Mouse (Mus musculus): ENCODE measurements around the gene BC003965.

Gene BC003965

DNA sequence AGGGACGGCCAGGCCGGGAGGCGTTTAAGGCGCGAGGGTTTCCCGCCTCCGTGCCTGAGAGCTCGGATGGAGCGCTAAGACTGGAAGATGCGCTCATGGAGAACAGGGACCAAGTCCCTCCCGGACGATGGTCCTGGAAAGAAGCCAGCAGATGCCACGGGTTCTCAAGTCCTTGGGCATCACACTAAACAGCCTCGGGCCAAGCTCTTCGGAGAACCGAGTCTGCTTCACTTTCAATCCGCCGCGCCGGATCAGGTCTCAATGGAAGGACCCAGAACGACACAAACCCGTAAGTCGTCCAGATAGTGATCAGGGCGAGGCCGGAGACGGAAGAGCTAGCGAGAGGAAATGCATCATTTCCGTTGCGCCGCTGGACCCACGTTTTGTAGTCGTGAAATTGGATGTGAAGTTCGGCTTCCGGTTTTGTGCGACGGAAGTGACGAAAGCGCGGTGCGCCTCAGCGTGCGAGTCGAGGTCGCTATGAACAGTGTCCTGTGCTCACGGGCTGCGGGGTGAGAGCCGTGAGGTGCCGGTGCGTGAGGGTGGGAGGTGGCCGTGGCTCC, at the start of gene BC003965:
Gene BC003965 (plus strand): TSS at position 426 of the 563 bp plus-strand sequence.
- peak; percentile 92 for ATAC-seq (ENCODE audit: low TSS enrichment)

DNA sequence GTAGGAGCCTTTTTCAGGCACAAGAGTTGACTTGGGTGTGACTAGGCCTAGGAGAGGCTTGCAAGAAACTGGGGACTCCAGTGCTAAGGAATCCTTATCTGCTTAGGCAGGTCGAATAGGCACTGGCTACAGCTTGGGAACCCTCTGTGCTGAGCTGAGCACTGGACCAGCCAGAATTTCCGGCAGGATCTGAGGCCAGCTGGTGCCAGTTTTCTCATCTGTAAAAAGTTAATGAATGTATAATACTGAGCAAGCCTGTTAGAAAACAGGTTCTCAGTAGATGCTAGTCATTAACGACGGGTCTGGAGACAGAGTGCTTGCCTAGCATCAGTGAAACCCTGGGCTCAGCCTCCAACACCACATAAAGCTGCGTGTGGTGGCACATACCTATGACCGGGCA, 48.7 kb upstream of the BC003965 start:
- ATAC-seq (ENCODE audit: low TSS enrichment), result no peak

DNA sequence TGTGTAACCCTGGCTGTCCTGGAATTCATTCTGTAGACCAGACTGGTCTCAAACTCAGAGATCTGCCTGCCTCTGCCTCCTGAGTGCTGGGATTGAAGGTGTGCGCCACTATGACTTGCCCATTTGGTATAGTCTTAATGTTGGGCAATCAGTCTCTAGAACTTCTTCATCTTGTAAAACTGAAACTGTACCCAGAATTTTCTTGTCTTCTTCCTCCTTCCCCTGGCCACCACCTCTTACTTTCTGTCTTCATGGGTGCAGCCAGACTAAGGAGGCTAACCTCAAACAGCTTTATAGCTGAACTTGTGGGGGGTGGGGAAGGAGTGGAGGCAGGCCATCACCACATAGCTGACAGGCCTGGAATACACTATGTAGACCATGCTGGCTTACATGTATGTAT, 45.6 kb upstream of the BC003965 start:
- no peak for ATAC-seq (ENCODE audit: low TSS enrichment)

DNA sequence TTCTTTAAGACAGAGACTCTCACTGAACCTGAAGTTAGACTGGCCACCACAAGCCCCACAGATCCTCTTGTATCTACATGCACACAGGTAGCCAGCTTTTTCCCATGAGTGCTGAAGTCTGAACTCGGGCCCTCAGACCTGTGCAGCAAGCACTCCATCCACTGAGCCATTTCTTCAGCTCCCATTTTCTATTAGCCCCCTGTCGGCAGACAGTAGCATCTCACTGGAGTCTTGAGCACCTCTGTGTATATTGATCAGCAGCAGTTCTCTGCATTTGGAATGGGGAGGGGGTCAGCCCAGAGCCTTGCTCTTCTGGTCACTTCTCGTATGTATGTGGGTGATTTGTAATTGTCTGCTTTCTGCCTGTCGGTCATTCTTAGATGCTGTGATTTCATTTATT, 44.4 kb upstream of the BC003965 start:
- no peak for ATAC-seq (ENCODE audit: low TSS enrichment)

DNA sequence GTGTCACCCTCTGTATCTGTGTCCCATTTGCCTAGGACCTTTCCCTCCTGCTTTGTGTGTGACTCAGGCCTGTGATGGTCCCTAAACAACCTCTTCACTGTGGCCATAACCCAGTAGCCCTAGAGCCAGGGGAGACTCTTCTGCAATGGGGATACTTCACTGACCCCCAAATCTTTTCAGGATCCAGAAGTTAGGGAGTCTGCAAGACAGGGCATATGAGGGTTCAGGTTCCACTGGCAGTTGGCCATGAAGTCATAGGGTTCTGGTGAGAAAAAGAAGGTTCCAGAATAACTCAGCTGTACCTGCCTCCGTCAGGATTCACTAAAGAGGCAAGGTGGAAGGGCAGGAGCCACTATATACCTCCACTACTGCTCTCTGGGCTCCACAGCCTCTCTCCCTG, 22.2 kb upstream of the BC003965 start, which contains the start of gene Ccdc154:
Gene Ccdc154 (plus strand): TSS at position 301 of the 400 bp plus-strand sequence.
- no peak for ATAC-seq (ENCODE audit: low TSS enrichment)

DNA sequence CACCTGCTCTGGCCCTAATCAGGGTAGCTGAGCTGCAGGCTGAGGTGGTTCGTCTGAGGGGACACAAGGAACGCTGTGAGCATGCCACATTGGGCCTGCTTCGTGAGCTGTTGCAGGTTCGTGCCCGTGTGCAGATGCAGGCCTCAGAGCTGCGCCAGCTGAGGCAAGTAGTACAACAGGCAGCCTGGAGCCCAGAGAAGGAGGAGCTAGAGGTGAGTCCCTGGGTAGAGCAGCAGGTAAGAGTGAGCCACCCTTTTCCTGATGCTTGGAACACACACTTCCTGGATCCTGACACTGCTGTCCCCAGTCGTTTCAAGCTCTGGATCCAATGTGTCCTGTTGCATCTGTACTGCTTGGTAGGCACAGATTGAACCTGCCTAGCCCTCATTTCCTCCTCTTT, 21.0 kb upstream of the BC003965 start:
- no peak for ATAC-seq (ENCODE audit: low TSS enrichment)

DNA sequence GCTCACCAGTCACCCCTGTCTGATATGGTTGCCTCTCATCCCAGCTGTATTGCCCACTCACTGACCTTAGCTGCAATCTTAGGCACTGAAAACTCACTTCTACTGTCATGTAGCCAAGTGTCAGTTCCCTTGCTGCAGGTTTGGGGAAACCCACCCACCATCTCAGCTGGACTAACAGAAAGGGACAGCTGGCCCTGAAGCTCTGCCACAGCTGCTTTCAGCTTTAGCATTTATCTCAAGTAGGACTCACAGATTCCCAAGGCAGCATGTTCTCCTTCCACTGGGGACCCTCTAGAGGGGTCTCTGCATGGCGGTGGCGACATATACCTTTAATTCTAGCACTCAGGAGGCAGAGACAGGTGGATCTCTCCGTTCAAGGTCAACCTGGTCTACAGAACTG, 19.6 kb upstream of the BC003965 start:
- ATAC-seq (ENCODE audit: low TSS enrichment), result no peak

DNA sequence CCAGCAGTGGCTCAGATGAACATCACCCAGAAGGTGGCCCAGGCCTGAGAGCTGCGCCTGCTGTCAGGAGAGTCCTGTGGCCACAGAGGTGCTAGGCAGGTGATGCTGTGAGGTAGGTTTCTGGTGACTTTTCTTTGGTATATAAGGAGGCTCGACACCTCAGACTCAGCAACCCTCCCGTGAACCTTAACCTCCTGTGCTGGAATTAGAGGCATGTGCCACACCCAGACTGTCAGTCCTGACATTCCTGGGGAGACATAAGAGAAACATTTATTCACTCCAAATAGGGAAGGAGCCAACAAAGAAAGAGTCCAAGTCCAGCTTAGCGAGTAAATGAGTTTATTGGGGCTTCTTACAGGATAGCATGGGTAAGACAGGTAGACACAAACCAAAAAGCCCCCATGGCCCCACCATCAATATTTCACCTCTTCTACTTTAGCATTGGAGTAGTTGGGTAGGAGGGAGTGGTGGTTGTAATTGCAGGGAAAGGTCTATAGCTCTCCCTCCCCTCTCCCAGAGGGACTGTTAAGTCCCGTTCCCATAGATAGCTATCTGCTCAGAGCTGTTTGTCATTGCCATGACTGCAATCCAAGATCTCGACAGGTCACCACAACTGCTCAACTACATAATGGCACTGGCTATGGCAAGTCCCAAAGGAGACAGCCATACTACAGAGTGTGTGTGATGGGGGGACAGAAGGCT, 18.2 kb upstream of the BC003965 start:
- ATAC-seq (ENCODE audit: low TSS enrichment), result no peak

DNA sequence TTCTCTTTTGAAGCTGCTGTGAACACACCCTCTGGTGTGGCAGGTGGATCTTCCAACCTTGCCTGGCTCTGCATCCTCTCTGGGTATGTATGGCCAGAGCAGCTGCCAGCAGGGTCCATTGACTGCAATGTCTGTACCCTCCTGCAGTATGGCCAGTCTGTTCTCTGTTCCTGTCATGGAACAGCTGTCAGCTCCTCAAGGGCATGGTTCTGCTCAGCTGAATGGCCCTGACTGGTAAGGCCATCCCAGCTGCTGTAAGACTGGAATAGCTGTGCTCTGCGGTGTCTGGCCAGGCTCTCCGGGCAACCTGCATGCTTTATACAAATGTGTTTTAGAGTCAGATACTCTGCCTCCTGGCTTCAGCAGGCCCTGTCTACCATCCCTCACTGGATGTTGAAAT, 14.6 kb upstream of the BC003965 start:
- ATAC-seq (ENCODE audit: low TSS enrichment), result no peak

DNA sequence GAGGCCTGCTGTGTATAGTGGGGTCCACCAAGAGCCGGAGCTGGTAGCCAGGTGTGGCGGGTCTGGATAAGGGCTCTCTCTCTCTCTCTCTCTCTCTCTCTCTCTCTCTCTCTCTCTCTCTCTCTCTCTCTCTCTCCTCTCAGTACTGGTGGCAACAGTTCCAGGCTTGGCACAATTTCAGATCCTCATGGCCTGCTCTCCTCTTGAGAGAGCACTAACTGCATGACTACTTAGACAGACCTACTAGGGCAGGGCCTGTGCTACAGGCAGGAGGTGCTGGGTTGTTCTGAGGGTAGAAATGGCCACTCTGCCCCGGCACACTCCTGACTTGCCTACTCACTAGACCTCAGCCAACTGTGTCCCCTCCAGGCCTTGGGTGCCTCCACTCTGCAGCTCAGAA, 11.8 kb upstream of the BC003965 start:
- no peak for ATAC-seq (ENCODE audit: low TSS enrichment)

DNA sequence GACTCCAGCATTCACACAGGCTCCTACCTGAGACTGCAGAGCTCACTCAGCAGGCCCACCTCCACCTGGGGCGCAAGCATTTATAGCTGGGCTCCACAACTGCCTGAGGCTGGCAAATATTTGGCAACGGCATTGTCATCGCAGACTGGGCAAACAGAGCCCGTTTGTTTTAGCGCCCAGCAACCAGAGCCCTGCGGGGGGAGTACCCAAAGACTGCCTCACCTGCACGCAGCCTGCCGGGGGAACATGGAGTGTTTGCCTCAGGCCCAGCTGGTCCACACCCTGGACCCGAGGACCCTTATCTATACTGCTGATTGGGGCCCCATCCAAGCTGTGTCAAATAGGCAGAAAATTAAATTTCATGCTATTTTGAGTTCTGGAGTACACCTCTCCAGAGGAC, 8.9 kb upstream of the BC003965 start, which contains the start of gene Gm38655:
Gene Gm38655 (minus strand): TSS at position 61 of the 400 bp plus-strand sequence.
- ATAC-seq (ENCODE audit: low TSS enrichment), result no peak

DNA sequence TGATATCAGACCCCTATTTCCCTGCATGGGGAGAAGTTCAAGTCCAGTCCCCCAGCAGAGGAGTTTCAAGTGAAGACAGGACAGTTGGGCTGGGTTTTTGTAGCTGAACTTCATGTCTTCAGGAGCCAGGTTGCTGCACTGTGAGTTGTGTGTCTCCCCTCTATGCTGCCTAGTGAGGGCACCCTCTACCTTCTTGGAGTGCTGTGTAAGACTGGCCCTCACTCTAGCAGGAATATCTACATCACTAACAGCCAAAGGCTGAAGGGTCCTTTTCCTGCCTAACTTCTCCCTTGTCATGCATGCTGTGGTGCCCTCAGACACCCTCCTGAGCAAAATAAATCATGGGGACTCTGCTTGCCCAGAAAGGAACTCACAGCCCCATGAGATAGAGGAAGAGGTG, 1.1 kb upstream of the BC003965 start:
- ATAC-seq (ENCODE audit: low TSS enrichment), result no peak

DNA sequence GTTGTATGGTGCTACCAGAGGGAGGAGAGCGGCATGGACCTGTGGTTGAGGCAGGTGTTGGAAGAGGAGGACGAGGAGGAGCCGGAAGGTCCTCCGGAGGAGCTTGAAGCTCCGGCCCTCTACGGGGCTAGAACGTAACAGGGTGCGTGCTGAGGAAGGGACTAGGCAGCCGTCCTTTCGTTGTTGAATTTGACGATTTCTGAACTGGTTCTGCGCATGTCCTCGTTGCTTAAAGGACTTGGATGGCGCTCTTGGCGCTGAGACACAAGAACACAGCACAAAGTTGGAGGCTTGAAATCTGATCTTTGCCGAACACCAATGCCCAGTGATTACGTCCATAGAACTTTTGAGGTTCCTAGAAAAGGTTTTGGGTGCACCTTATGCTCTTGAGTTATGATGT, 607 bp downstream of the BC003965 start:
- ATAC-seq (ENCODE audit: low TSS enrichment), result 0 out of 2 replicates have a peak, but pooled peaks have one; percentile 3

DNA sequence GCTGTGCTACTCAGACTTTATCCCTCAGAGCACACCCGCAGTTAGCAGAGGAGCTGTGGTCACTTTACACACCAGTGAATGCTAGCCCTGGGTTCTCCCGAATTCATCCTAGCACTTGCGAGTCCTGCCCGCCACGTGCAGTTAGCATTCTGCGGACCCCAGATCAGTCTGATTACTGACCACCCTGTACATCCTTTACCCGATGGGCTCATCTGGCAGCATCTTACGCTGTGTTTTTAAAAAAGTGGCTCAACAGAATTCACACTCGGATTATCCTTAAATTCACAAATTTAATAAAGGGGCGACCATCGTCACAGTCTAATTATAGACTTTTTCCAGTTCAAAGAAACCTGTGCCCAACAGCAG, 3.4 kb downstream of the BC003965 start:
- no peak for ATAC-seq (ENCODE audit: low TSS enrichment)

DNA sequence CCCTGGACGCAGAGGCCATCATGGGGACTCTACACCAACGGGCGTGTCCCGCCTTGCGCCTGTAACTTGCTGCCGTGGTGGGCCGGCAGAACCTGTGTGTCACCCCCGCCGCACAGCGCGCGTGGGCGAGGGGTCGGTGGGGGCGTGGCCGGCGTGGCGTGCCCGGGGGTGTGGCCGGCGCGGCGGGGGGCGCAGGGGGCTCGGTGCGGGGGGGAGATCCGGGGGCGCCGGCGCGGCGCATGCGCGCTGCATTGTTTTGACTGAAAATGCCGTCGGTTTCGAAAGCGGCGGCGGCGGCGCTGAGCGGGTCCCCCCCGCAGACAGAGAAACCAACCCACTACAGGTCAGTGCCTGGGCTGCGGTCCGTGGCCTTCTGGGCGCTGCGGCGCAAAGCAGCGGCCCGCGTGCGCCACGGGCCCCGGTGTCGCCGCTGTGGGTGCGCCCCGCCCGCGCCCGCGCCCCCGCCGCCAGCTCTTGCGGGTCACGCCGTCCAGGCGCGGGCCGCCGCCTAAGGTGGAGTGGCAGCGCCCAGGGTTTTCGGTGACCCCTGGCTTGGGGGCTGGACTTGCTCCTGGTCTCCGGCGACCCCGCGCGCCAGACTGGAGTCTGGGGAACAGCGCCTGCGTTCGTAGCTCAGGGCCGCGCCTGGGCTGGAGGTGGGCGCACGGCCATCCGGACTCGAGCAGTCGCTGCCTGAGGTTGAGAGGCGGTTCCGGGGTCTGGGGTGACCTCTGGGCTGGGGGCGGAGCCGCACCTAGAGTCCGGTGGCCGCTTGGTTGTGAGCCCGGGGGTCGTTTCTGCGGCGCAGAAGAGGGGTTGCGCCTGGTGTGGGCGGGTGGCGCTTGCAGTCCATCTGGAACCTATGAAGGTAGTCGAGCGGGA, 4.0 kb downstream of the BC003965 start, which contains the start of gene Unkl:
Gene Unkl (plus strand): TSS at position 248 of the 882 bp plus-strand sequence.
- no peak for ATAC-seq (ENCODE audit: low TSS enrichment)

DNA sequence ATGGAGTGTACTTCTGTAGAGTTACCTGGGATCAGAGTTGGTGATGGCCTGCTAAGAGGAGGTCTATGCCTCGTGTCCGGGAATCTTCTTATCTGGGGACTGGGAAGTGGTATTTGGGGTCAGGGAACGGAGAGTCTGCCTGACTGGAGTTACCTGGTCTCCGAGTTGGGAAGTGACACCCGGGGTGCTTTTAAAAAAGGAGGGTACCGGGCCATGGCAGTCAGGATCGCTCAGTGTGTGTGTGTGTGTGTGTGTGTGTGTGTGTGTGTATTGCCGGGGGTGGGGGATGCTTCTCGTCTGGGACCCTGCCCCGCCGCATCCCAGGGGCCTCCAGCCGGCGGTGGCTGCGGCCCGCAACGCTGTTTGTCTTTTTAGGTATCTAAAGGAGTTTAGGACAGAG, 4.7 kb downstream of the BC003965 start:
- no peak for ATAC-seq (ENCODE audit: low TSS enrichment)

DNA sequence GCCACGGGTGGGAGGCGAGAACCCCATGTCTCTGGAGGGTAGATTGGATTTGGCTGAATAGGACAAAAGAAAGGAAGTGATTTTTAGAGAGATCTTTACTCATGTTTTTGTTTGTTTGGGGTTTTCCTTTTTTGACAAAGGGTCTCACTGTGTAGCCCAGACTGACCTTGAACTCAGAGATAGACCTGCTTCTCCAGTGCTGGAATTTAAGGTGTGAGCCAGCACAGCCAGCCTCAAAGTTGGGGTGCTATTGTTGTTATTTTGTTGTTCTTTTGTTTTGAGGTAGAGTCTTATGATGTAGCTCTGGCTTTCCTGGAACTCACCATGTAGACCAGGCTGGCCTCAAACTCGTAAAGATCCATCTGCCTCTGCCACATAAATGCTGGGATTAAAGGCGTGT, 18.0 kb downstream of the BC003965 start:
- ATAC-seq (ENCODE audit: low TSS enrichment), result no peak

DNA sequence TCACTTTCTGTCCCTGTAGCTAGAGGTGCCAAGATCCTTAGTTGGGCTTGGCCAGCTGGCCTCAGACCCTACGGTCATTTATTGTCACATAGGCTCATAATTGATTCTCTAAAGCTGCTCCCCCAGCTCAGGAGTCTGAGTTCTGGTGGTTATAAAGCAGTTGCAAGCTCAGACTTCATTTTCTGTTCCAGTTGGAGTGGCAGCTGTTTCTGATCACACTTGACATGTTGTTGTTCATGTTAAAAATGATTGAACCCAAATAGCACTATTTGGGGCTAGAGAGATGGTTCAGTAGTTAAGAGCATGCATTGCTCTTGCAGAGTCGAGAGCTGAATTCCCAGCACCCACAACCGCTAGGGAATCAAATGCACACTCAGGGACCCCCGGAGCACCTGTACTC, 25.7 kb downstream of the BC003965 start:
- ATAC-seq (ENCODE audit: low TSS enrichment), result no peak

DNA sequence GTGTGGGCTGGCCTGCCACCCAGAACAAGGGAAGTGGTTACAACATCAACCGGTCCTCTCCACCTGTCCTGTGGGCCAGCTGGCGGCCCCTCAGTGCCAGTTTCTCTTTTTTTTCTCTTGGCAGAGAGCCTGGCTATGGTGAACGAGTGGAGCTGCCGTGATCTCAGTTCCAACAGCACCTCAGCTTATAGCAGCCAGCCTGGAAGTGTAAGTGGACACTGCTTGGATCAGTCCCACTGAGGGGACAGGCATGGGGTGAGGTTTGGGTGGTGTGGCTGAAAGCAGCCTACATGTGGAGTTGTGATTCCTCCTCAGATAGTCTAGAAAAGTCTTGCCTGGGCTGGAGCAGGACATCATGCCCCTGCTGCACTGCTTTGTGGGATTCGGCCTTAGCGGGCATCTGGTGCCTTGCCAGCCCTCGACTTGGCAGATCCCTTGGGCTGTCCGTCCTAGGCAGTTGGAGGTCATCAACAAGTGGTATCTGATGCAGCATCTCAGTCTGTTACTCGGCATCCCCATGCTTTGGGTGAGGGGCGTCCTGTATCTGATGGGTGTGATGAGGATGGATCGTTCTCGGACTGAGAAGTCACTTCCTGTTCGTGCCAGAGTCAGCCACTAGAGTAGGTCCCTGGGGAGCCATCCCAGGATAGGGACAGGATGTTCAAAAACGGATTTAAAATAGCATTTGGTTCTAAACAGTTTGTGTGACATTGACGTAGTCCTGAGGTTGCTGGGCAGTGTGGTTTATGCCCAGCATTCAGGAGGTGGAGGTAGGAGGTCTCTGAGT, 26.5 kb downstream of the BC003965 start:
- ATAC-seq (ENCODE audit: low TSS enrichment), result peak; percentile 27; the same call in 1 of the 2 replicates

DNA sequence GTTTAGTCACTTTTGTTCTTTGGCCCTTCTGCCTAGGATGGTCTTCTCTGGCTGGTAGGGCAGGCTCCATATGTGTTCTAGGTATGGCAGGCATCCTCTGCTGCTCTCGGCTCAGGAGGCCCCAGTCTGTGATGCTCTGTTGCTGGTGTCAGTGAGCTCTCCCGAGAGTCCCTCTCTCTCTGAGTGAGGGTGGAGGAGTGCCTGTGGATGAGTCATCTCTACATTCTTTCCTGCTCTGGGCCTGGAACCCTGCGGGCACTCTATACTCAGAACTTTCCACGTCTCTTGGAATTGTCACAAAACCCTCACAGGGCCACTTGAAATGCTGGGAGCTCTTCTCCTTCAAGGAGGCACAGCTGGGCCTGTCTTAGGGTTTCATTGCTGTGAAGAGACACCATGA, 27.4 kb downstream of the BC003965 start:
- peak; percentile 90; the same call in 1 of the 2 replicates for ATAC-seq (ENCODE audit: low TSS enrichment)

DNA sequence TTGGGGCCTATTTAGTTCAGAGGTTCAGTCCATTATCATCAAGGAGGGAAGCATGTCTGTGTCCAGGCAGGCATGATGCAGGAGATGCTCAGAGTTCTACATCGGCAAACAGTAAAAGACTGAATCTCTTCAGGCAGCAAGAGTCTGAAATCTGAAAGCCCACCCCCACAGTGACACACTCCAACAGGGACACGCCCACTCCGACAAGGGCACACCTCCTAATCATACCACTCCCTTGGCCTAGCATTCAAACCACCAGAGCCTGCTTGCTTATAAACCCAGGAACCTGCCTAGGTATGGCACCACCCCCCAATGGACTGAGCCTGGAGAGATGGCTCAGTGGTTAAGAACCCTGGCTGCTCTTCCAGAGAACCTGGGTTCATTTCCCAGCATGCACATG, 31.1 kb downstream of the BC003965 start:
- no peak for ATAC-seq (ENCODE audit: low TSS enrichment)

DNA sequence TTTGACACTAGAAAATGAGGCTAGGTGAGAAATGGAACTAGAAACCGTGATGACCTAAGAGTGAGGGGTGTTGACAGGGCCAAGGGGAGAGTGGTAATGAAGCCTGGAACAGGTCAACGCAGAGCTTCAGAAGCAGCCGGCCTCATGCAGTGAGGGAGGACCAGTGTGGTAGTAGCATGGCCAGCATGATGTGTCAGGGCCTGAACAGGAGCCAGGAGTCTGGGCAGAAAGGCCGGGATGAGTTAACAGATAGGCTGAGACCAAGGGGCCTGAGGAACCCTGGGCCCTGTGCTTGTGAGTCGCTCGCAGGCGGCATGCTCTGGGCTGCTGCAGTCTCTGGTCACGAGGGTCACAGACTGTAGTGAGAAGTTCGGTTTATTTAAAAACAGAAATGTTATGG, 34.6 kb downstream of the BC003965 start:
- no peak for ATAC-seq (ENCODE audit: low TSS enrichment)
